Mouse (Mus musculus) T-cell, adult 2 months (primary cell): Measurements from ENCODE around the gene Rassf5.

Source experiments
- DNase-seq: peaks from one replicate; pipeline ENCODE4 v3.0.0; 2022; ENCODE audit warnings: low spot score

The Rassf5 gene

GRCm38 (mm10) chr1:131208081-131208480, 37.0 kb downstream of the Rassf5 start:
- no peak for DNase-seq

- peak; percentile 81 for DNase-seq
These were observed 37.5 kb downstream of the Rassf5 start for GRCm38 (mm10) chr1:131207531-131207930.

GRCm38 (mm10) chr1:131206342-131206741, 38.7 kb downstream of the Rassf5 start:
- DNase-seq = no peak

DNA sequence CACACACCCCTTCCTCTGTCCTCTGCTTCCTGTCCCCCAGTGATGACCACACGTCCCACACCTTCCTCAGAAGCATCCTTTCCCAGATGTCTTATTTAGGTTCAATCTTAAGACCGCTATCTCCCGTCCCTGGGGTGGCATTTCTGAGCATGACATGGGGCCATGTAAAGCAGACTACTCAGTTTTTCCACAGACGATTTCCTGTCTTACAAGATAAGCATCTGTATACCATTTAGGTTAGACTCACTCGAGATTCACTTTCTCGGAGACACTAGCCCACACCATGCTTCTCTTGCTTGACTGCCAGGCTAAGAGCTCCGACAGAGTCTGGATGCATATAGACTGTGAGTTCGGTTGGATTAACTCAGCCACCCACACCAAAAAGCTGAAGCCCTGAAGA, 40.6 kb downstream of the Rassf5 start:
- peak; percentile 78 for DNase-seq

DNA sequence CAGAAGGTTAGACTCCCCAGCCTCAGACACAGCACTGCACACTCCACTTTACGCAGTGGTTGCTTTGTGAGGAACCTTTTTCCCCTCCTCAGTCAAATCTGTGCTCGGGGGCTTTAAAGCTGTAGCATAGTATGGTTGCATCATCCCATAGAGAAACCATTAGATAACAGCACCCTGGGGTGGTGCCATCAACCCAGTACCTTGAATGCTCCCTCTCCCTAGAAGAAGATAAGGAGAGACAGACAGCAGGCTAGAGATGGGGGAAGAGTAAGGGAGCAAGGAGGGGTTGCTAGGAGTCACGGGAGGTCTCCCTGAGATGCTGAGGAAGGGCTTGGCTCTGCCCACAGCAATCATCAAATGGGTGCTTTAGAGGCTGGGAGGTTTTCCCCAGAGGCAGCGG, 43.7 kb downstream of the Rassf5 start:
- no peak for DNase-seq

DNA sequence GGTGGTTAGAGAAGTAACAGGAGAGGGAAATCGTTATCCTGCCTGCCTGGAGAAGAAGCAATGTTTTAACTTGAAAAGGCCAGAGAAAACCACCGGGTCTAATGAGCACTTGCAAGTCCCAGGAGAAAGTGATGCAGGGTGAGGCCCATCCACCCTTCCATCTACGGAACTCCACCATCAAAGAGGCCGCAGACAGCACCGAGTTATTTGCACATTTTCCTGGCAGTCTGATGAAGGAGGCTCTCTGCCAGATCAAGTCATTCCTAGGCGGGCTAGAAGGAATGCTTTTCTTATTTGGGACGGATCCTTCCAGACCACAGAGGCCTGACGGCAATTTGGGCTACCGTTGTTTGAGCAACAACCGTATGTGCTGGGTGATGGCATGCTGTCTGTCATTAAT, 44.5 kb downstream of the Rassf5 start:
- no peak for DNase-seq

DNA sequence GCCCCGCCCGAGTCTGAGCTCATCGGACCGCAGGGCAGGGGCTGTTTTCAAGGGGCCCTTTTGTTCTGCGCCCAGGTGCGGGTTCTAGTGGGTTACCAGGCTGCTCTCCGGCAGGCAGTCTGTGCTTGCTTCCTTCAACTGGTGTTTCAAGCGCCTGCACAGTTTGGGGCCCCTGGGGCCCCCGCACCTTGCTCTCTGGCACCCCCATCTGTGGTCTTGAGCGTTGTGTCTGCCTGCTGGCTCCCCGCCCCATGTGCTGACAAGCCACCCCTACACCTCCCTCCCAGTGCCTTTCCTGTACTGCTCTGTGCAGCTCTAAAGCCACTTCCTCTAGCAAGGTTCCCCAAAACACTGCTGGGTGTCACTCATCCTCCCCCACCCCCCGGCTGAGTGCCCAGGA, 45.1 kb downstream of the Rassf5 start:
- peak; percentile 98 for DNase-seq

- peak; percentile 60 for DNase-seq
These were observed 45.8 kb downstream of the Rassf5 start for GRCm38 (mm10) chr1:131199118-131199821.

DNA sequence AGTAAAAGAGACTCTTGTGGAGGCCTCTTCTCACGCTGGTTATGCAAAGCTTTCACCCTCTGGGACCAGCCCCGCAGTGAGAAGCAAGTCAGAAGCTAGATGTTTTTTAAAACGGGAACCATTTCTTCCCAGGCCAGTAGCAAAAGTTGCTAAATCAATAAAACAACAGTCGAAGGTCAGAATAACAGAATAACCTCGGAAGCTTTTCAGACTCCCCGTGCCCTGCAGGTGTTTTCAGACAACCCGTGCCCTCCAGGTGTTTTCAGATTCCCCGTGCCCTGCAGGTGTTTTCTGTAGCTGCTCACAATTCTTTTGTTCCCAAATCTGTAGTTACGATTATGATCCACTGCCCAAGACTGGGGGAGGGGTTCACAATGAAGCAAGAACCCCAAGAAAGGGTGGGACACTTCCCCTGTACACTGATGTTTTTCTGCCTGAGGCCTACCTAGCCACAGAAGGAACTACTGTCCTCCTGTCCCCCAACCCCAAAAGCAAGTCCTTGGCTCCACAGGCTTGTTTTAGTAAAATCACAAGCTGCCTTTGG, 46.6 kb downstream of the Rassf5 start:
- DNase-seq = no peak

DNA sequence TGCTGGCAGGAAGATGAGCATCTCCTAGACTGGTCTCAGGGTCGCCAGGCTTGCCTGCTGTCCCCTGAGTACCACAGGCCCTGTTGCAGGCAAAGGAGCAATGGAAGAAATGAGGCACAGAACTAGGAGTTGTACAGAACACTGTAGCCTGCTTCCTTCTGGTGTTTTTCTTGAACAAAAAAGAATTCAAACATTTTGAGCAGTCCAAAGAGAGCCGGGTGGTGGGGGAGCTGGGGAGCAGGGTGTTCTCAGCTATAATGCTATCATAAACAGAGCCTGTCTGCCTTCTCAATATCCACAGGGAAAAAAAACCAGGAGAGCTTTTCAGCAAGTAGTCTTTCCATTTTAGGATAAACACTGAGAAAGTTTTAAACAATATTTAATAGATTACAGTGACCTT, 49.0 kb downstream of the Rassf5 start:
- no peak for DNase-seq

DNA sequence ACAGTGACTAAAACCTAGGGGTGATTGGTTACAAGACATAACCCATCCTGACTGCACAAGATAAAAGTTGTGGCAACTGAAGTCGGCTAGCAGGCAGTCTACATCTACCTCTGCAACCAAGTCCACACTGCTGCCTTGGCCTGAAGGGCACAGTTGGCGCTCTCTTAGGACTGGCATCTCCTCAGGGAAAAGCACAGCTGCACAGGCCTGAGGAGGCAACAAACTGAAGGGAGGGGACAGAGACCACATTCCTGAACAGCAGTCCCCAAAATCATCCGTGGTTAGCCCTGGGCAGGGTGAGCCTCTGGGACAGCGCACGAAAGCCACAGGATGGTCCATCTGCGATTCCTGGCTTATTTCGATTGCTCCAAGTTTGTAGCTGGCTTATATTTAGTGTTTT, 49.4 kb downstream of the Rassf5 start:
- DNase-seq = no peak

DNA sequence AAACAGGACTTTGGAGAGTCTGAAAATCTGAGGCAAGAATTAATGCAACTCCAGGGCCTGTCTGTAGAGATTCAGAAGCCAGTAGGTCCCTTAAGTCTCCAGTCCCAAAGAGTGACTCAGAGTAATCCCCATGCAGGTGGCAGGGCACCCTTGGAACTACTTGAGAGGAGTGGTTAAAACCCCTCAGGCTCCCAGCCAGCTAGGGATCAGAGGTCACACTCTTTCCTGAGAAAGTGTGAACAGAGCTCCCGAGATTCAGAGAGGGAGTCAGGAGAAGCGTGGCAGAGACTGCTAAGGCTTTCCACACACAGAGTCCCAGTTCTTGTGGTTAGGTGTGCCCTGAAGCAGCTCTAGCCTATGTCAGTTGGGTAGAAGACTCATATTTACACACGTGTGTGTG, 51.3 kb downstream of the Rassf5 start:
- no peak for DNase-seq

- DNase-seq = no peak
These were observed 56.4 kb downstream of the Rassf5 start for GRCm38 (mm10) chr1:131188655-131189054.

GRCm38 (mm10) chr1:131187856-131188255, 57.2 kb downstream of the Rassf5 start:
- DNase-seq = no peak

GRCm38 (mm10) chr1:131186995-131187394, 58.1 kb downstream of the Rassf5 start:
- no peak for DNase-seq

- DNase-seq = no peak
These were observed 59.1 kb downstream of the Rassf5 start for GRCm38 (mm10) chr1:131185821-131186506.

- no peak for DNase-seq
These were observed 60.0 kb downstream of the Rassf5 start for GRCm38 (mm10) chr1:131184956-131185660.

DNA sequence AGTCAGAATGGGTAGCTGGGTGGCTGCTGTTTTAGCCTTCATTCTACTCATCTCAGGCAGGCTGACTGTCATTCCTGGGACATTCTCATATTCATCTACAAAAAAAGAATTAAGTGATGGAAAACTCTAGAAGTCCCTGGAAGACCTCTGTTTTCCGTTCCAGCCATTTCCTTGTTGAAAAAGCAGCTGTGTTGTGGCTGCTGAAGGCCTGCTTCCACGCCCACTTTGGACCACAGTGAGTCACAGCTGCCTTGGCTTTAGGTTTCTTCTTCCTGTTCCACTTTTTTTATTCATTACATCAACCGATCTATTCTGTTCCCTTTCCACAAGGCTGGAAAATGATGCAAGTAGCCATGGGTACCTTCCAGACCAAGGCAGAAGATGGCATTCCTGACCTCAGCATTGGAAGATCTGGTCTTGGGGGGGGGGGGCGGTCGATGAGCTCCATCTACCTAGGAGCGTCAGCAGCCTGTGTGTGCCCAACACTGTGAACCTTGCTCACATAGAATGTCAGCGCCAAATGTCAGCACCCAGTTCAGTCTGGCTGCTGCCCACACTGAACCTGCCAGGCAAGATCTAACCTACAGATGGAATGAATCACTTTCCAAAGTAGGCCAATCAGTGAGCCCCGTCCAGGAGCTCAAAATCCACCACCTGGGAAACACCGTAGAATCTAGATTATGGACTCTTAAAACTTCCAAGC, 60.7 kb downstream of the Rassf5 start:
- DNase-seq = peak; percentile 62

DNA sequence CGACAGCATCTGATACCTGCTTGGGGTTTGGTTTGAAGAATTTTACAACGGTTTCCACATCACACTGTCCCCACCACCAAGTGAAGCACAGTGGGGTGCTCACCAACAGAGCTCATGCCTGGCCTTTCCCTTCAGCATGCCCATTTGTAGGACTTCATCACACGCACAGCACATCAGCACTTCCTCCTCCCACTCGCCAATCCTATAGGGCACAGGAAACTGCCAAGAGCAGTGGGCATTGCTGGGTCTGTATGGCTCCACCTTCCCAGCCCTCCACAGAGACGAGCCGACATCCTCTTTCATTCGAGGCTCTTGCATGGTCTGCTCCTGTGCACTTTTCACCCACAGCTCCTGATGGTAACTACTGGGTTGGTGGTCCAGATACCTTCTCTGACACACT, 61.9 kb downstream of the Rassf5 start:
- DNase-seq = peak; percentile 47

DNA sequence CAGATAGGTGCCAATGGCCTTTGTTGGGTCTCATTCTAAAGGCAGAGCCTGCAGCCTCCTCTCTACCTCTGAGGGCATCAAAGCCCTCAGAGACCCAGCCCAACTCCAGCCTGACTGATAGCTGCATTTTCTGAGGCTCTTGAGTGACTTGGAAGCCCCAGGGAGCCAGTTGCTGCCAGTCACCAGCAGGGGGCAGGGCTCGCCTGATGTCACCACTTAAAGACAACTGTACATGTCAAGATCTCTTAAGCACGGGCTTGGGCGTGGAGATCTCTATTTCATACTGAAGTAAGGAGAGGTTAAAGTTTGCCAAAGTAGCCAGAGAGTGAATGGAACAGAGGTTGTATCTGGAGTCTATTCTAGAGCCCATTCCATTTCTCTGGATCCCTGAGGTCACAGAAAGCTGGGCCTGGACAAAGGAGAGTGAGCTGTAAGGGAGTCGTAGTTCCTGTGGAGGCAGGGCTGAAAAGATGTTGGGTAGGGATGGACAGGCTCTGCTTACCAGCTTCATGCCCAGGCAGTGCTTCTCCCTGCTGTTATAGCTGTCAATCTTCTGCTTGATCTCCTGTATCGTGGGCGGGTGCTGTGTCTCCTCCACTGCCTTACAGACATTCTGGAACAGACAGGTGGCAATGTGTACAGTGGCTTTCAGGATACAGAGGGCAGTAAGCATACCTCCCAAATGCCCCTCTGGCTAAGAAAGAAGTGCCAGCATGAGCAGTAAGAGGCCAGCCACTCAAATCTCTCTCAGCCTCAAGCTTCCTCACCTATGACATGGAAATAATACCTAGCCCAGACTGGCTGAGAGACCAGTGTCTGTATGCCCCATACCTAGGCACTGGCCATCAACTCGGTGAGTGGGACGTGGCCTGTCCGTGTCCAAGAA, 63.2 kb downstream of the Rassf5 start:
- peak; percentile 88 for DNase-seq

- no peak for DNase-seq
These were observed 64.7 kb downstream of the Rassf5 start for GRCm38 (mm10) chr1:131180386-131180785.
